Mouse (Mus musculus): ENCODE measurements around the gene Gm49337. TPM values are rescaled to one million over a fixed set of nuclear protein-coding genes. Genes with fewer than 3 reads are reported as not detected.
"Not testable (repeated sequence)": the region's sequence is repeated elsewhere in the genome, so short reads cannot be mapped to it uniquely, and the experiment has no call there.

Gene Gm49337
- total RNA-seq, 1 experiment from 2014 or later: not detected

DNA sequence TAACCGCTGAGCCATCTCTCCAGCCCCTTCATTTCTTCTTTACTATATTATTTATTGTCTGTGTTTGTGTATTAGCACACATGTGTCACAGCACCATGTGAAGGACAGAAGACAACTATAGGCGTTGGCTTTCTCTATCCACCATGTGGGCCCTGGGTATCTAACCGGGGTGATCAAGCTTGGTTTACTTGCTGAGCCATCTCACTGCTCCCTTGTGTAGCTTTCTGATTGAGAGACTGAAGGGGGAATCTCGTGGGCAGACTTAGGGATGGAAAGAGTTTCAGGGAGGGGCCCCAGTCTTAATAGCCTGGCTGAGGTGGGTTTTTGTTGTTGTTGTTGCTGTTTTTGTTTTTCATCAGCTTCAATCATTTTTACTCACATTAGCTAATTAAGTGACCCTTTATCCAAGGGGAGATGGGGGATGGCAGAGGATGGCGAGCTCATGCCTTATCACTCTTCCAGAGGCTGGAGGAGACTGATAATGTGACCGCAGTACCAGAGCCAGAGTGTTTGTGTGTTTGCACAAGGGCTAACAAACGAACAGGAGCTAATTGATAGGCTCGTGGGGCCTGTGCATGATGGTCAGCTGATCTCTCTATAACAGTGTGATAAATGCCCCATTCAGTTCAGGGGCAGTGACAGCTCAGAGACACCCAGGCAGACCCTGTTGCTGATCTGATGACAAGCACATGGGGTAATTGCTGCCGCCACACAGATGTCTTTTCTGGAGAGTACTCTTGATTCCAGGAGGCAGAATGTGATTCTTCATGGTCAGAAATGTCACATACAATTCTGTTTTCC, 20.6 kb downstream of the Gm49337 start:
- no peak for ATAC-seq (ENCODE audit: extremely low read depth, insufficient number of reproducible peaks, low FRiP score, poor library complexity, severe bottlenecking)

DNA sequence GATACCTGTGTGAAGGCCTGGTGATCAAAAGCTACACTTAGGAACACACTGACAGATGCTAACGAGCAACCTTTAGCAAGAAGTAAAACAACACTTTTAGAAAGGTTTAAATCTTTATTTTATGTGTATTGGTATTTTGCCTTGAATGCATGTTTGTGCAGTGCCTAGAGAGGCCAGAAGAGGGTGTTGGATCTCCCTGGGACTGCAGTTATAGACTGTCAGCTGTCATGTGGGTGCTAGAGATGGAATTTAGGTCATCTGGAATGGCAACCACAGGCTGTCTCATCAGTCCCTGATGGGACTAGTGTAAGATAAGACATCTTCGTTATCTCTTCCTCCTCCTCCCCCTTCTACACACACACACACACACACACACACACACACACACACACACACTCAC, 25.2 kb downstream of the Gm49337 start:
- no peak for ATAC-seq (ENCODE audit: extremely low read depth, insufficient number of reproducible peaks, low FRiP score, poor library complexity, severe bottlenecking)

- ATAC-seq (ENCODE audit: extremely low read depth, insufficient number of reproducible peaks, low FRiP score, poor library complexity, severe bottlenecking): no peak
These were observed 31.2 kb downstream of the Gm49337 start for GRCm38 (mm10) chr4:116204422-116204821.

- no peak for ATAC-seq (ENCODE audit: extremely low read depth, insufficient number of reproducible peaks, low FRiP score, poor library complexity, severe bottlenecking)
These were observed 33.3 kb downstream of the Gm49337 start for GRCm38 (mm10) chr4:116206531-116206930.

DNA sequence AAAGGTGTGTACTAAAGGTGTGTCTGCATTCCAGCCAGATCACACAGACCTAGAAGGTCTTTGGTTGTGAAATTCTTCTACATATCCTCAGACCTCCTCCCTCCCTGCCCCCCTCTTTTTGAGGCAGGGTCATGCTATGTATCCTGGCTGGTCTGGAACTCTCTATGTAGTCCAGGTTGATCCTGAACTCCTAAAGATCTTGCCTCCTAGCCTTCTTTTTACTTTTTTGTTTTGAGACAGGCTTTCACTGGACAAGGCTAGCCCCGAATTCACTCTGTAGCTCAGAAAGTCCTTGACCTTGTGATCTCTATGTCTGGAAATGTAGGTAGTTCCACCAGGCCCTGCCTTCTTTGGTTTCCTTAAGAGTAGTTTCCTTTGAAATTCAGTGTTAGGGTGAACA, 35.7 kb downstream of the Gm49337 start:
- ATAC-seq (ENCODE audit: extremely low read depth, insufficient number of reproducible peaks, low FRiP score, poor library complexity, severe bottlenecking): no peak

- no peak for ATAC-seq (ENCODE audit: extremely low read depth, insufficient number of reproducible peaks, low FRiP score, poor library complexity, severe bottlenecking)
These were observed 42.9 kb downstream of the Gm49337 start for GRCm38 (mm10) chr4:116215895-116216605.

GRCm38 (mm10) chr4:116217046-116217445, 43.9 kb downstream of the Gm49337 start:
- ATAC-seq (ENCODE audit: extremely low read depth, insufficient number of reproducible peaks, low FRiP score, poor library complexity, severe bottlenecking): no peak

DNA sequence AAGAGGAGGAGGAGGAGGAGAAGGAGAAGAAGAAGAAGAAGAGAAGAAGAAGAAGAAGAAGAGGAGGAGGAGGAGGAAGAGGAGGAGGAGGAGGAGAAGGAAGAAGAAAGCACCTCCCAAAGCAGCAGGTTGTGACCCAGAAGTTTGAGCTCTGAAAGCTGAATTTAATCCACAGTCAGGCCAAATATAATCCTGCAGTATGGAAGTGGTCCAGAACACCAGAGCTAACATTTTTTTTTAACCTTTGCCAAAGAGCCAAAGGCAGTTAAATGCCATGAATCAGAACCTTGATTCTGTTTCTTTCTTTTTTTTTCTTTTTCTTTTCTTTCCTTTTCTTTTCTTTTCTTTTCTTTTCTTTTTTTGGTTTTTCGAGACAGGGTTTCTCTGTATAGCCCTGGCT, 44.5 kb downstream of the Gm49337 start:
- not testable (repeated sequence) for ATAC-seq (ENCODE audit: extremely low read depth, insufficient number of reproducible peaks, low FRiP score, poor library complexity, severe bottlenecking)

- no peak for ATAC-seq (ENCODE audit: extremely low read depth, insufficient number of reproducible peaks, low FRiP score, poor library complexity, severe bottlenecking)
These were observed 45.9 kb downstream of the Gm49337 start for GRCm38 (mm10) chr4:116219056-116219455.

- no peak for ATAC-seq (ENCODE audit: extremely low read depth, insufficient number of reproducible peaks, low FRiP score, poor library complexity, severe bottlenecking)
These were observed 47.0 kb downstream of the Gm49337 start for GRCm38 (mm10) chr4:116220071-116220650.

DNA sequence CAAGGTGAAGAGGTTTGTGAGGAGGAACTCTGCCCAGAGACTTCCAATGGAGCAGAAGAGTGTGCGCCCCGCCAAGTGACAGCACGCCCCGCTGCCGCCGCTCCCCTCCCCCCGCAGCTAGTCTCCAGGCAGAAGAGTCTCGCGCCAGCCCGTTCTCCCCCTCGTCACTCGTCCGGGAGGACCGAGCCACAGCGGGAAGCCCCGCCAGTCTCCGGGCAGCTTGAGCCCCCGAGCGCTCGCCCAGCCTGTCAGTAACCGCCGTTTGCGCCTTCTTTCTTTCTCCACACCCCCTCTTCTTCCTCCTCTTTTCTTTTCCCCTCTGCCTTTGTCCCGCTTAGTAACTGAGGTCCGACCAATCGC, 47.6 kb downstream of the Gm49337 start:
- ATAC-seq (ENCODE audit: extremely low read depth, insufficient number of reproducible peaks, low FRiP score, poor library complexity, severe bottlenecking): 0 out of 2 replicates have a peak, but pooled peaks have one; percentile 10

DNA sequence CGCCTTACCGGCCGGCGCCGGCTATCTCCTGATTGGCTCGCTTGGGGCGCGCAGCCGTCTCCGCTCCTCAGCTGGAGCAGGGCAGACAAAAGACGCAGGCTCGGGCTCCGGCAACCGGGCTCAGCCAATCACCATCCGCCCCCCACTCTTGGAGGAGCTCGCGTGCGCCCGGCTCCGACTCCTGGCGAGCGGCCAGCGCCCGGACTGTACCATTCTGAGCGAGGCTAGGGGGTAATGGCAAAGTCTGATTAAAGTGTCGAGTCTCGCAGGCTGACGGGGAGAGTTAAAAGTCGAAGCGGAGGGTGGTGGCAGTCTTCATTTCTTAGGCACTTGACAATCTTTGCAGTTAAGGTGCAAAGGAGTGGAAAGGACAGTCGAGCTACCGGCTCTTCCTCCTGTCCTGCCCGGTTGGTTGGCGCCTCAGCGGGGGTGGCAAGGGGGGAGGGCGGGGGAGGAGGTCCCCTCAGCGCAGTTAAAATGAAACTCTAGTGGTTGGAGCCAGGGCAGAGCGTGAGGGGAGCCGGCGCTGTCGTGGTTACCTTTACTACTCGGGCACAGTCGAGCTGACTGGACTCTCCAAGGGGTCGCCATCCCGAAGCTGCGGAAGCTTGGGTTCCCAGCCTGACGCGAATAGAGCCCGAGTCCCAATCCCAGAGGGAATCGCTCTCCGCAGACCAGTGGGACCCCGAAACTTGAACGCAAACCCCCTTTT, 48.1 kb downstream of the Gm49337 start, which contains the start of gene Pik3r3:
Gene Pik3r3 (plus strand): TSS at position 479 of the 712 bp plus-strand sequence.
- peak; percentile 97 for ATAC-seq (ENCODE audit: extremely low read depth, insufficient number of reproducible peaks, low FRiP score, poor library complexity, severe bottlenecking)

DNA sequence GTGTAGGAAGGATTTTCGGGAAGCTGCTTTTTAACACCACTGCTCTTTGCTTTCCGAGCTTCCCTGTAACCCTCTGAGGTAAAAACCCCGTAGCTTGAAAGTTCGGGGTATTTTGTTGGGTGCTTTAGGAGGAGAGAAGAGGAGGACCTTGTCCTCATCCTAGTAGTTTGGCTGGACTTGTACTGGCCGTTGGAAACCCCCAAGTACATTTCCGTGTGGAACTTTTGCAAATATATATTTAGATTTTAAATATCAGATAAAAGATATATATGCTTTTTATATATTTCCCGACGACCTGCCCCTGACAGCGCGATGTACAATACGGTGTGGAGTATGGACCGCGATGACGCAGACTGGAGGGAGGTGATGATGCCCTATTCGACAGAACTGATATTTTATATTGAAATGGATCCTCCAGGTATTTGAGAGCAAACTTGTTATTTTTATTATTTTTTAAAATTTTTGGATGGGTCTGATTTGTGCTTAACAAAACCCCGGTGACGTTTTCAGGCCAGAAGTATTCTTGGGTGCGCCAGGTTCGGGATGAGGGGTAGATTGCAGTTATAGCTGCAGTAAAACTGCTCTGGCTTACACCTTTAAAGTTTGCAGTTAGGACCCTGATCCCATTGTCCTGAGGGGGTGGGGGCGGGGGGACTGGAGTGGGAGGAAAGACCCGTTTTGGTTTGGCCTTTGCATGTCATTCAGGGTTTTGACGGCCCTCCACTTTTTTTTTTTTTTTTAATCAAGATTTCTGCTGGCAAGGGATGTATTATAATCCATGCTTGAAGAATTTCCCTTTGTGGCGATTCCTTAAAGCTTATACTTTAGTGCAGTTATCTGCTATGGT, 49.0 kb downstream of the Gm49337 start:
- ATAC-seq (ENCODE audit: extremely low read depth, insufficient number of reproducible peaks, low FRiP score, poor library complexity, severe bottlenecking): no peak

DNA sequence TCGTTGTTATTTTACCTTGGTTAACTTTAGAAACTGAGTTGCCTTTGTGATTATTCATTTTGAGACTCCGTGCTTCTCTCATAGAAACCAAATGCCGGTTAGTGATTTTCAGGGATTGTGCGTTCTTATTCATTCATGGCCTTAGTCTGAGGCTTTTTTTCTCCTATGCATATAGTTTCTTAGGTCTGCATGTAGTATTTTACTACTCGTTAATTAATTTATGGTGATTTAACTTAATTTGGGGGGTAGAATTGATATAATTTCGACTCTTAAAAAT, 49.6 kb downstream of the Gm49337 start:
- no peak for ATAC-seq (ENCODE audit: extremely low read depth, insufficient number of reproducible peaks, low FRiP score, poor library complexity, severe bottlenecking)

GRCm38 (mm10) chr4:116243377-116243776, 70.2 kb downstream of the Gm49337 start:
- no peak for ATAC-seq (ENCODE audit: extremely low read depth, insufficient number of reproducible peaks, low FRiP score, poor library complexity, severe bottlenecking)

DNA sequence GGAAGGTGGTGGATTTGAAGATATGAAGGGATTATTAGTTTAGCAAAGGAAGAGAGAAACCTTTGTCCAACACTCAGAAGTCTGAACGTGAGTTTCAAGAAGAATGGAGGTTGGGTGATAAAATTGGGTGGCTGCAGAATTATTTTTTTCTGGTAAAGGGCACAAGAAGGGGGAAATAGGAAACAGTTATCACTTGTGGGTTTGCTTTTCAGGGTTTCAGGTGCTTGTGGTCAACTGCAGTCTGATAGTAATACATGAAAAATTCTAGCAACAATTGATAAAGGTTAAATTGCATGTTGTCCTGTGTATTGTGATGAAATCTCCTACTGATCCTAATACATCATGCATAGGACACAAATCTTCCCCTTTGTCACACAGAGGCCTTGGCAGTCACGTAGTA, 71.1 kb downstream of the Gm49337 start:
- no peak for ATAC-seq (ENCODE audit: extremely low read depth, insufficient number of reproducible peaks, low FRiP score, poor library complexity, severe bottlenecking)

GRCm38 (mm10) chr4:116245926-116246325, 72.7 kb downstream of the Gm49337 start:
- ATAC-seq (ENCODE audit: extremely low read depth, insufficient number of reproducible peaks, low FRiP score, poor library complexity, severe bottlenecking): not testable (repeated sequence)

DNA sequence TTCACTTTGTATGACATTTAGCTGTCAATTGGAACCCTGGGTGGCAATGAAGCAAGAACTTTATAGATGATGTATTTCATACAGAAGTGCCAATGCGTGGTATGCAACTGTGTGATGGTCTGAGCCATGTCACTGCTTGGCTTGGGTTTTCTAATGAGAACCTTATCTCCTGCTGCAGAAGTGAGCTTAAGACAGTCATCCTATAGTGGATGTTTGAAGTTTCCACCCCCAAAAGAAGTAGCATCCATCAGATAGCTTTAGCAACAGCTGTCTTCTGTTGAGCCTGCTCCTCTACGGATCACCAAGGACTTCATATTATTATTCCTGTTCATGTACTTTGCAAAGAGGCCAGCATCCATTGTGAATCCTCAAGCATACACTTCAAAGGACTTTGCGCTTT, 76.8 kb downstream of the Gm49337 start:
- ATAC-seq (ENCODE audit: extremely low read depth, insufficient number of reproducible peaks, low FRiP score, poor library complexity, severe bottlenecking): no peak

DNA sequence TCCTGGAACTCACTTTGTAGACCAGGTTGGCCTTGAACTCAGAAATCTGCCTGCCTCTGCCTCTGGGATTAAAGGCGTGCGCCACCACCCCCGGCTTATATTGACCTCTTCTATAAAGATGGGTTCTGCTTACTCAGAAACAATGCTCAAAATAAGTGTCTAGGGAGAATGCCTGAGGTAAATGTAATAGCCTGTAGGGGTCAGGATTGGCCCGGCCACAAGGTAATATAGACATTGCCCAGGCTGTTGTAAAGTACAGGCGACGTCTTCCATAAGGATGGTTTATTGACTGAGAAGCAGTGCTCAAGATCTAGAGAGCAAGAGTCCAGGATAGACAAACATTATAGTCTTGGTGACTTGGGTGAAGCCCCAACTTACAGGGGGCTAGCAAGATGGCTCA, 95.0 kb downstream of the Gm49337 start:
- ATAC-seq (ENCODE audit: extremely low read depth, insufficient number of reproducible peaks, low FRiP score, poor library complexity, severe bottlenecking): no peak

Data from neutrophil, adult 5-6 weeks (primary cell).